Mouse (Mus musculus): ENCODE measurements around the gene Kif26b.

- TF ChIP-seq POLR2A (IDR thresholded peaks at IDR 0.05; ENCODE audit: borderline replicate concordance, low read depth, low read length) (no peak), CTCF (IDR thresholded peaks at IDR 0.05; ENCODE audit: low read depth, low read length) (no peak)
These were observed 116.0 kb downstream of the Kif26b start for GRCm38 (mm10) chr1:178644954-178645353.
